Mouse (Mus musculus) liver, embryonic 11.5 days (tissue): ENCODE measurements around the gene Gabbr2. TPM values are rescaled to one million over a fixed set of nuclear protein-coding genes. Genes with fewer than 3 reads are reported as not detected.
"Not testable (repeated sequence)": the region's sequence is repeated elsewhere in the genome, so short reads cannot be mapped to it uniquely, and the experiment has no call there.

Source experiments
- ATAC-seq: fragments of 200-750 bp; cut with Nextera tagmentation; replicated peaks from 2 replicates; pipeline ENCODE4 v1.8.0; 2017; ENCODE audit warnings: moderate number of reproducible peaks, mild to moderate bottlenecking, moderate TSS enrichment, moderate library complexity; ENCODE audit not compliant: low FRiP score
- DNase-seq: peaks from one replicate; pipeline ENCODE4 v3.0.0-alpha.2; 2017; ENCODE audit warnings: low spot score
- H3K27ac ChIP-seq: fragments of 300-500 bp; sonication (generic); 2 replicates; pipeline ENCODE4 v1.5.1; 2014; ENCODE audit warnings: mild to moderate bottlenecking, low read depth, low read length, control low read depth
- H3K27me3 ChIP-seq: fragments of 300-500 bp; sonication (generic); replicated peaks from 2 replicates; pipeline ENCODE4 v1.6.1; 2014; ENCODE audit warnings: low read length, mixed read lengths; ENCODE audit not compliant: control insufficient read depth, insufficient read depth
- H3K36me3 ChIP-seq: fragments of 300-500 bp; sonication (generic); 2 replicates; pipeline ENCODE4 v1.6.1; 2014; ENCODE audit warnings: mild to moderate bottlenecking, low read length, moderate library complexity, mixed read lengths; ENCODE audit not compliant: control insufficient read depth, insufficient read depth
- H3K4me1 ChIP-seq: fragments of 300-500 bp; sonication (generic); replicated peaks from 2 replicates; pipeline ENCODE4 v1.6.1; 2014; ENCODE audit warnings: low read length, mixed read lengths; ENCODE audit not compliant: control insufficient read depth, insufficient read depth
- H3K4me2 ChIP-seq: fragments of 300-500 bp; sonication (generic); 2 replicates; pipeline ENCODE4 v1.6.1; 2014; ENCODE audit warnings: mild to moderate bottlenecking, control low read depth, moderate library complexity
- H3K4me3 ChIP-seq: fragments of 300-500 bp; sonication (generic); 2 replicates; pipeline ENCODE4 v1.5.1; 2014; ENCODE audit warnings: low read depth, low read length, control low read depth
- H3K9ac ChIP-seq: fragments of 300-500 bp; sonication (generic); 2 replicates; pipeline ENCODE4 v1.6.1; 2014; ENCODE audit warnings: low read depth, low read length, control low read depth
- H3K9me3 ChIP-seq: fragments of 300-500 bp; sonication (generic); 2 replicates; pipeline ENCODE4 v1.6.1; 2016; ENCODE audit warnings: low read length, inconsistent platforms, mixed read lengths; ENCODE audit not compliant: control insufficient read depth
- WGBS: fragments of 180-500 bp; shearing (Covaris S2); extraction: QIAGEN DNeasy Blood & Tissue Kit; methylation state at CpG from one replicate; pipeline ENCODE4 v1.1.7; 2014; 5-methylcytosine and 5-hydroxymethylcytosine counted together
- polyA plus RNA-seq: library from polyadenylated mRNA; unstranded; fragments of >200 nt; fragmentation: Nextera tagmentation; extraction: Ambion mirVana; gene quantifications from 2 replicates; pipeline ENCODE4 v1.2.1, GENCODE M21; 2014

Gene Gabbr2
- polyA plus RNA-seq, 1 experiment from 2014 or later: 0.19 TPM

DNA sequence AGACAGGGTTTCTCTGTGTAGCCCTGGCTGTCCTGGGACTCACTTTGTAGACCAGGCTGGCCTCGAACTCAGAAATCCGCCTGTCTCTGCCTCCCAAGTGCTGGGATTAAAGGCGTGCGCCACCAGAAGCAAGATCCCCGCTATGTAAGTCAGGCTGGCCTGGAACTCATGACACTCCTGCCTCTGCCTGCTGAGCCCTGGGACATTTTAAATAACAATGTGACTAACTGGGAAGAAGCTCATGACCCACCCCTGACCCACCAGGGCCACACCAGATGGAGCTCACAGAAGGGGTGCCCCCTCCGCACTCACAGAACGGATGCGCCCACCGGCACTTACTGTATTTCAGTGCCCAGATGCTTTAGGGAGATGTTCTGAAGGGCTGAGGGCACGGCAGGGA, 354.4 kb downstream of the Gabbr2 start:
- not testable (repeated sequence) for H3K9ac ChIP-seq, H3K36me3 ChIP-seq, H3K27me3 ChIP-seq, DNase-seq, H3K9me3 ChIP-seq, H3K4me2 ChIP-seq, H3K4me1 ChIP-seq, ATAC-seq, H3K4me3 ChIP-seq, H3K27ac ChIP-seq
- 88% methylated on average over 10 of the region's 10 CpGs for WGBS

- Histone ChIP-seq H3K4me1 (peaks cover 2% of the 10 kb centered on the region), H3K27me3 (no peaks in the 10 kb centered on the region), H3K4me2 (no peak overlapping the region), H3K36me3 (no peaks in the 10 kb centered on the region), H3K9me3 (no peaks in the 10 kb centered on the region), H3K4me3 (no peak overlapping the region), H3K27ac (no peak overlapping the region), H3K9ac (no peak overlapping the region)
- DNase-seq (no peak), ATAC-seq (no peak)
- 79% methylated on average over 16 of the region's 16 CpGs for WGBS
These were observed 355.8 kb downstream of the Gabbr2 start for GRCm38 (mm10) chr4:46635702-46636430.

GRCm38 (mm10) chr4:46634881-46635280, 356.8 kb downstream of the Gabbr2 start:
- no peak for DNase-seq
- Histone ChIP-seq H3K27me3 (no peaks in the 10 kb centered on the region), H3K27ac (no peak overlapping the region), H3K4me3 (no peak overlapping the region), H3K36me3 (no peaks in the 10 kb centered on the region), H3K4me2 (no peak overlapping the region), H3K4me1 (peaks cover 2% of the 10 kb centered on the region), H3K9ac (no peak overlapping the region), H3K9me3 (no peaks in the 10 kb centered on the region)
- ATAC-seq: no peak
- whole genome bisulfite sequencing: 63% methylated on average over 6 of the region's 6 CpGs

DNA sequence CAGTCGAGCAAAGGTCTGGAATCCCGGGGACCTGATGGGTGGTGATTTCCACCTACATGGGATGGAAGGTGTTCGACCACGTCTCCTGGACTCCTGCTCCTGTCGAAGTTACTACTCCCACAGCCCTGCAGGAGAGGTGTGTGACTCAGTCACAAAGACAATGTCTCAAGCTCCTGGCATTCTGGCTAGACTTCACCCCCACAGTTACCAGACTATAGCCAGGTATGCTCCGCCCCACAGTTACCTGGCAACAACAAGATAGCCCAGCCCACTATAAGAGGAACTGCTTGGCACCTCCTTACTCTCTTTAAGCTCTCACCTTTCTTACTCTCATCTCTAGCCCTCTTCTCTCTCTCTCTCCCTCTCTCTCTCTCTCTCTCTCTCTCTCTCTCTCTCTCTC, 358.1 kb downstream of the Gabbr2 start:
- H3K4me3 ChIP-seq, H3K9me3 ChIP-seq, H3K27ac ChIP-seq, H3K9ac ChIP-seq, DNase-seq, H3K27me3 ChIP-seq, H3K36me3 ChIP-seq, H3K4me2 ChIP-seq, ATAC-seq: not testable (repeated sequence)
- H3K4me1 ChIP-seq: peaks cover 12% of the 10 kb centered on the region
- 76% methylated on average over 6 of the region's 6 CpGs for WGBS

GRCm38 (mm10) chr4:46632465-46632864, 359.2 kb downstream of the Gabbr2 start:
- ATAC-seq (peak; percentile 76), DNase-seq (no peak)
- WGBS: 59% methylated on average over 2 of the region's 2 CpGs
- Histone ChIP-seq H3K4me3 (no peak overlapping the region), H3K4me1 (peaks cover 14% of the 10 kb centered on the region), H3K9me3 (no peaks in the 10 kb centered on the region), H3K27me3 (no peaks in the 10 kb centered on the region), H3K4me2 (peak overlapping the region; percentile 12; the same call in 1 of the 2 replicates), H3K27ac (peak overlapping the region; percentile 52; the same call in 1 of the 2 replicates), H3K36me3 (no peaks in the 10 kb centered on the region), H3K9ac (no peak overlapping the region)

DNA sequence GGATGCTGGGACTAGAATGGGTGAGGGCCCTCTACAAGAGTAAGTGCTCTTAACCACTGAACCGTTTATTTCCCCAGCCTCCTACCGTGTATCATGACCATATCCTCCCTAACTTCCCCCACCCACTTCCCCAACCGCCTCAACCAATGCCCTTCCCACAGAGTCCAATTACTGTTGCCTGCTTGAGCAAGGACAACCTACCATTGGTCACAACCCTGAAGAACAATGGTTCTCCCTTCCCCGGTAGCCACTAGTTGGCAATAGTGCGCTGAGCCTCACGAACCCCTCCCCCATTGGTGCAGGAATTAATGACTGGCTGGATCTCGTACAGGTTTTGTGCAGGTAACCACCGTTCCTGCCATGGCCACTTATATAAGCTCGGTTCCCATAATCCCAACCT, 361.3 kb downstream of the Gabbr2 start:
- no peak overlapping the region for H3K4me3 ChIP-seq
- no peaks in the 10 kb centered on the region for H3K9me3 ChIP-seq
- no peak for DNase-seq
- H3K4me2 ChIP-seq: no peak overlapping the region
- H3K4me1 ChIP-seq: peaks cover 14% of the 10 kb centered on the region
- H3K27ac ChIP-seq: no peak overlapping the region
- no peak overlapping the region for H3K9ac ChIP-seq
- WGBS: 40% methylated on average over 9 of the region's 9 CpGs
- H3K27me3 ChIP-seq: no peaks in the 10 kb centered on the region
- no peaks in the 10 kb centered on the region for H3K36me3 ChIP-seq
- ATAC-seq: no peak

DNA sequence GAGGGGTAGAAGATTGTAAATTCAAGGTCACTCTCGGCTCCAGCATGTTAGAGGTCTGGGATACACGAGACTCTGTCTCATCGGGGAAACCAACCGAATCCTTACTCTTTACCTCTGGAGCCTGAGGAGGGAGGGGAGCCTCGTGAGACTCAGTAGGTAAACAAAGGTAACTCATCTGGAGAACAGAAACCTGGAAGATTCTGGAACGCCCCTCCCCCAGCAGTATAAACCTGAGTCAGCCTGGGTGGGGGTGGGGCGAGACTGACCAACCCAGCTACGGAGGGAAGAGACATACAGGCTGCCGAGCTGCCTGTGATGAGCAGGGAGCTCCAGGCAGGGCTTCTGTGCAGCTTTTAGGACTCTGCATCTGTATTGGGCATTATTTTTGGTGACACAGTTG, 362.8 kb downstream of the Gabbr2 start:
- ATAC-seq (no peak), DNase-seq (no peak)
- Histone ChIP-seq H3K36me3 (no peaks in the 10 kb centered on the region), H3K27me3 (no peaks in the 10 kb centered on the region), H3K4me3 (no peak overlapping the region), H3K27ac (no peak overlapping the region), H3K9me3 (no peaks in the 10 kb centered on the region), H3K4me1 (peaks cover 14% of the 10 kb centered on the region), H3K4me2 (no peak overlapping the region), H3K9ac (no peak overlapping the region)
- WGBS: 50% methylated on average over 9 of the region's 9 CpGs

DNA sequence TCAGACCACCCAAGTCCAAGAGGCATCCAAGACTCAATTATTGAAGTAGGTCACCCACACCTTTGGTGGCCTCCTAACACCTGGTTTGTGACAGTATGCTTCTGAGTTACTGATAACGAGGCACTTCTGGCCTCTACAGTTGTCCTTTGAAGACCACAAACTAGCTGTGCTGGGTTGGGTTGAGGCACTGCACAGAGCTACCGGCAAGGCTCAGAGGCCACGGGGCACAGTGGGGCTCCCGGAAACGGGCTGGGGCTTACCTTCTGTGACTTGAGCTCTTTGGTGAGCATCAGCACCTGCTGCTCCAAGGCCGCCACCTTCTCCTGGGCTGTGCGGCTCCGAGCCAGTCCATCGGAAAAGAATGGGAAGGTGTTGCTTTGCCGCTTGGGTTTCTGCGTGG, 363.6 kb downstream of the Gabbr2 start:
- no peaks in the 10 kb centered on the region for H3K27me3 ChIP-seq
- H3K4me1 ChIP-seq: peaks cover 14% of the 10 kb centered on the region
- ATAC-seq (no peak), DNase-seq (no peak)
- no peaks in the 10 kb centered on the region for H3K9me3 ChIP-seq
- no peaks in the 10 kb centered on the region for H3K36me3 ChIP-seq
- no peak overlapping the region for H3K4me3 ChIP-seq
- H3K9ac ChIP-seq: no peak overlapping the region
- no peak overlapping the region for H3K27ac ChIP-seq
- 71% methylated on average over 11 of the region's 11 CpGs for WGBS
- H3K4me2 ChIP-seq: no peak overlapping the region

GRCm38 (mm10) chr4:46625101-46625500, 366.6 kb downstream of the Gabbr2 start:
- Histone ChIP-seq H3K4me2 (no peak overlapping the region), H3K27ac (no peak overlapping the region), H3K27me3 (no peaks in the 10 kb centered on the region; the same call in 1 of the 2 replicates), H3K9ac (no peak overlapping the region), H3K9me3 (no peaks in the 10 kb centered on the region), H3K4me3 (no peak overlapping the region), H3K4me1 (peaks cover 20% of the 10 kb centered on the region), H3K36me3 (no peaks in the 10 kb centered on the region)
- 82% methylated on average over 10 of the region's 10 CpGs for WGBS
- DNase-seq: no peak
- ATAC-seq: no peak
